Mouse (Mus musculus): Measurements from ENCODE around the gene Dnmt3a. TPM values are rescaled to one million over a fixed set of nuclear protein-coding genes. Genes with fewer than 3 reads are reported as not detected.

The Dnmt3a gene
- polyA plus RNA-seq, 1 experiment = 12.6 TPM

DNA sequence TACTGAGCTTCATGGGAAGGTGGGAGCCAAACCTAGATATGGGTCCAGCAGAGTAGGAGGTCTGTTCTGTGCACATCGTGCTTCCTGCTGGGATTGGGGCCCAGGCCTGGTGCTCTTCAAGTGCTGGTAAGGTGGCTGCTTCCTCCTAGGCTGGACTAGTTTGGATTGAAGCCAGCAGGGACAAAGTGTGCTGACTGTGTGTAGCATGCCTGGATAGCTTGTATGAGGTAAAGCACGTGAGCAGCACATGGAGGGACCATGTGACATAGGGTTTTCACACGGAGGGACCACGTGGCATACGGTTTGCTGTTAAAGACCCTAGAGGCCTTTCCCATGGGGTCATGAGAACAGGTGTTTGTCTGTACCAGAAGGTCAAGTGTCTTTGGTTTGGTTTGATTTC lies 38.5 kb downstream of the Dnmt3a start:
- H3K4me1 ChIP-seq (ENCODE audit: control insufficient read depth, insufficient read depth, insufficient read length, low read length) = peaks cover 31% of the 10 kb centered on the region
- no peak overlapping the region for H3K4me3 ChIP-seq (ENCODE audit: insufficient read depth, low read depth, low read length)
- no peak overlapping the region for H3K27ac ChIP-seq (replicated peaks; ENCODE audit: low read depth, low read length)

GRCm38 (mm10) chr12:3849481-3849880 lies 43.7 kb downstream of the Dnmt3a start:
- H3K27ac ChIP-seq (replicated peaks; ENCODE audit: low read depth, low read length) = peak overlapping the region; percentile 21
- peaks cover 17% of the 10 kb centered on the region for H3K4me1 ChIP-seq (ENCODE audit: control insufficient read depth, insufficient read depth, insufficient read length, low read length)
- no peak overlapping the region for H3K4me3 ChIP-seq (ENCODE audit: insufficient read depth, low read depth, low read length)

DNA sequence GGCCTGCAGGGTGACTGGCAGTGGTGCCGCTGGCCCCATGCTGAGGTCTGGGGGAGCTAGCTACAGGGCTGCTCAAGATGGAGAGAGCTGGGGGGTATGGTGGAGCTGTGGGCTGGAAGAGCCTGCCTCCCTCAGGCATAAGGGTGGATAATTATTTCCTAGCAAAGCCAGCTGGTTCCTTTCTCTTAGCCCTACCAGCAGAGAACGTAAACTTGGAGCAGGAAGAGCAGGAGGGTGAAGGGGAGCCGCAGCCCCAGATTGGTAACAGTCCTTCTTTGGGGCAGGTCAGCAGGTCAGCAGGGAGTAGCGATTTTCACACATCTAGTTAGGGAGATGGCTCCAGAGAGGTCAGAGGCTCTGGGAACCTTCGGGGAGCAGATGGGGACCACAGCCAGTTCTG lies 44.4 kb downstream of the Dnmt3a start:
- Histone ChIP-seq H3K4me3 (ENCODE audit: insufficient read depth, low read depth, low read length) (no peak overlapping the region), H3K4me1 (ENCODE audit: control insufficient read depth, insufficient read depth, insufficient read length, low read length) (peaks cover 19% of the 10 kb centered on the region), H3K27ac (replicated peaks; ENCODE audit: low read depth, low read length) (peak overlapping the region; percentile 32)

- Histone ChIP-seq H3K4me1 (ENCODE audit: control insufficient read depth, insufficient read depth, insufficient read length, low read length) (peaks cover 25% of the 10 kb centered on the region), H3K4me3 (ENCODE audit: insufficient read depth, low read depth, low read length) (no peak overlapping the region), H3K27ac (replicated peaks; ENCODE audit: low read depth, low read length) (no peak overlapping the region)
Observed at GRCm38 (mm10) chr12:3850731-3851130, 44.9 kb downstream of the Dnmt3a start.

DNA sequence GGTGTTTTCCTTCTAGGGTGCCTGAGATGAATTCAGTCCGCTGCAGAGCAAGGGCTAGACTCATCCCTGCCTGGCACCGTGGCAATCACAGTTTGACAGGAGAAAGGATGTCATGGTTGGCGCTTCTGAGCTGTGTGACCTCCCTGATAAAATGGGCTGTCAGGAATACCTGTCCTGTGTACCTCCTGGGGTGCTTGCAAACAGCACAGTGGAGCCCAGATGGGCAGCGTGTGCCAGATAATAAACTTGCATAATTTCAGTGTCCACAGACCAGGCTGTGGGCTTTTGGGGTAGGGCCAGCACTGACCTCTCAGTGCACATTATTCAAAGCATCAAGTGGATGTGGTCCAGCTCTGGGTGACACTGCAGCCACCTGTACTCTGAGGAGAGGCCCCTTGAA lies 45.4 kb downstream of the Dnmt3a start:
- peaks cover 28% of the 10 kb centered on the region for H3K4me1 ChIP-seq (ENCODE audit: control insufficient read depth, insufficient read depth, insufficient read length, low read length)
- no peak overlapping the region for H3K4me3 ChIP-seq (ENCODE audit: insufficient read depth, low read depth, low read length)
- no peak overlapping the region for H3K27ac ChIP-seq (replicated peaks; ENCODE audit: low read depth, low read length)

DNA sequence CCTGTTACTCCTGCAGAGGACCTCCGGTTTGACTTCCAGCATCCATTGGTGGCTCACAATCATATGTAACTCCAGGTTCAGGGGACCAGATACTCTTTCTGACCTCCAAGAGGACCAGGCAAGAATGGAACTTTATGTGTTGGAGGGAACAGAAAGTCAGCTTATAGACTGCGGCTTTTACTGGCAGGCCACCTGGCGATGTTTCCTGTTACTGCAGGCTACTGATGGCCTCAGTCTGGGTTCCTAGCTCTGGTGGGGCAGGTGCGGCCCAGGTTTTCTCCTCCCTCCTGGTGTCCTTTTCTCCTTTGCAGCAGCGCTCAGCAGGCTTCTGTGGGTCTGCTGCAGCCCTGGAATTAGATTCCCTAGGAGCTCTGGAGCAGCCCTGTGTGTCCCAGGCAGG lies 46.7 kb downstream of the Dnmt3a start:
- Histone ChIP-seq H3K4me1 (ENCODE audit: control insufficient read depth, insufficient read depth, insufficient read length, low read length) (peaks cover 34% of the 10 kb centered on the region), H3K27ac (replicated peaks; ENCODE audit: low read depth, low read length) (no peak overlapping the region), H3K4me3 (ENCODE audit: insufficient read depth, low read depth, low read length) (no peak overlapping the region)

DNA sequence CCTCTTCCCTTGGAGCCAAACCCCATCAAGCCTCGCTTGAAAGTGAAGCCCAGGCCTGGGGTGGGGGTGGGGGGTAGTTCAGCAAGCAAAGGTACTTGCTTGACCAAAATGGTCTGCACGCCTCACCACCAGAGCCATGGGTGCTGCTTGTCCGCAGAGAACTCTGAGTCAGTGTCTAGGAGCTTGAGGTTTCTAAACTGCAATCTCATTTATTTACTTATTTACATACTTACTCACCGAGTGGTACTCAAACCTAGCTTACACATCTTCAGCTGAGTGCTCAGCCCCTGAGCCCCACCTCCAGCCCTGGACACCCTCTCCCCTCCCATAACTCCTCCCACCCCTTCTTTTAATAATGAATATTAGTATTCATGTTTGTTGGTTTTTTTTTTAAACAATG lies 48.6 kb downstream of the Dnmt3a start:
- Histone ChIP-seq H3K4me1 (ENCODE audit: control insufficient read depth, insufficient read depth, insufficient read length, low read length) (peaks cover 41% of the 10 kb centered on the region), H3K4me3 (ENCODE audit: insufficient read depth, low read depth, low read length) (no peak overlapping the region), H3K27ac (replicated peaks; ENCODE audit: low read depth, low read length) (peak overlapping the region; percentile 26)

- H3K4me3 ChIP-seq (ENCODE audit: insufficient read depth, low read depth, low read length) = no peak overlapping the region
- H3K27ac ChIP-seq (replicated peaks; ENCODE audit: low read depth, low read length) = peak overlapping the region; percentile 80
- peaks cover 38% of the 10 kb centered on the region for H3K4me1 ChIP-seq (ENCODE audit: control insufficient read depth, insufficient read depth, insufficient read length, low read length)
Observed at GRCm38 (mm10) chr12:3855762-3856501, 50.1 kb downstream of the Dnmt3a start.

GRCm38 (mm10) chr12:3856748-3857147 lies 50.9 kb downstream of the Dnmt3a start:
- peaks cover 38% of the 10 kb centered on the region for H3K4me1 ChIP-seq (ENCODE audit: control insufficient read depth, insufficient read depth, insufficient read length, low read length)
- no peak overlapping the region for H3K4me3 ChIP-seq (ENCODE audit: insufficient read depth, low read depth, low read length)
- H3K27ac ChIP-seq (replicated peaks; ENCODE audit: low read depth, low read length) = peak overlapping the region; percentile 74; the same call in 1 of the 2 replicates

GRCm38 (mm10) chr12:3857231-3857630 lies 51.4 kb downstream of the Dnmt3a start:
- 0 out of 2 replicates have a peak overlapping the region, but pooled peaks have one; percentile 6 for H3K27ac ChIP-seq (replicated peaks; ENCODE audit: low read depth, low read length)
- H3K4me1 ChIP-seq (ENCODE audit: control insufficient read depth, insufficient read depth, insufficient read length, low read length) = peaks cover 38% of the 10 kb centered on the region

DNA sequence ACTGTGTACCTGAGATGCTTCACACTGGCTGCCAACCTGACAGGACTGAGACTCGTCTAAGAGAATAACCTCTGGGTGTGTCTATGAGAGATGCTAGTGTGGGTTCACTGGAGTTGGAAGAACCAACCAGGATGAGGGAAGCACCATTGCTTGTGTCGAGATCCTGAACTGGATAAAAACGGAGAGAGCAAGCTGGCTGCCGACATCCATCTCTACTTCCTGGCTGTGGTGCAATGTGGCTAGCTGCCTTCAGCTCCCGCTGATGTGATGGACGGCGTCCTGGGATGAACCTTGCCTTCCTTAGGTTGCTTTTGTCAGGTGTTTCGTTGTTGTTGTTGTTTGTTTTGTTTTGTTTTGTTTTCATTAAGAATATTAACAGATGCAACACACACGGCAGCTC lies 52.0 kb downstream of the Dnmt3a start:
- no peak overlapping the region for H3K27ac ChIP-seq (replicated peaks; ENCODE audit: low read depth, low read length)
- H3K4me3 ChIP-seq (ENCODE audit: insufficient read depth, low read depth, low read length) = no peak overlapping the region
- peaks cover 38% of the 10 kb centered on the region for H3K4me1 ChIP-seq (ENCODE audit: control insufficient read depth, insufficient read depth, insufficient read length, low read length)

More at GRCm38 (mm10) chr12:3857231-3857630, 51.4 kb downstream of the Dnmt3a start:
- no peak overlapping the region for H3K4me3 ChIP-seq (ENCODE audit: insufficient read depth, low read depth, low read length)

GRCm38 (mm10) chr12:3858754-3859153 lies 52.9 kb downstream of the Dnmt3a start:
- no peak overlapping the region for H3K27ac ChIP-seq (replicated peaks; ENCODE audit: low read depth, low read length)
- H3K4me1 ChIP-seq (ENCODE audit: control insufficient read depth, insufficient read depth, insufficient read length, low read length) = peaks cover 33% of the 10 kb centered on the region

DNA sequence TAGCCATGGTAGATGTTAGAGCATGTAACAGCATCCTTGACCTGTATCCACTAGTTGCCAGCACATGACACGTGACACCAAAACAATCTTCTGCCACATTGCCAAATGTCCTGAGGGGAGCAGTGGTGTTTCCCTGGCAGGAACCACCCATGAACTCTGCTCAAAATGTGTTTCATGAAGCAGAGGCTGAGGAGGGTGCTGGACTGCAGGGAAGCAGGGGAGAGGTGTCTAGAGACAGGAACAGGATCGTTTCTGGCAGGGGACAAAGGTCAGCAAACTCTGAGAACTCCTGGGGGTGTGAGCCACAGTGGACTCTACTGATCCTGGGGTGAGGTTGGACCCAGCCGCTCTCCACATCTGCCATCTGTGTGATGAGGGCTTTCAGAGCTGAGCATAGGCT lies 53.7 kb downstream of the Dnmt3a start:
- no peak overlapping the region for H3K4me3 ChIP-seq (ENCODE audit: insufficient read depth, low read depth, low read length)
- no peak overlapping the region for H3K27ac ChIP-seq (replicated peaks; ENCODE audit: low read depth, low read length)
- H3K4me1 ChIP-seq (ENCODE audit: control insufficient read depth, insufficient read depth, insufficient read length, low read length) = peaks cover 33% of the 10 kb centered on the region

More at GRCm38 (mm10) chr12:3858754-3859153, 52.9 kb downstream of the Dnmt3a start:
- no peak overlapping the region for H3K4me3 ChIP-seq (ENCODE audit: insufficient read depth, low read depth, low read length)

- peaks cover 33% of the 10 kb centered on the region for H3K4me1 ChIP-seq (ENCODE audit: control insufficient read depth, insufficient read depth, insufficient read length, low read length)
- H3K4me3 ChIP-seq (ENCODE audit: insufficient read depth, low read depth, low read length) = no peak overlapping the region
- no peak overlapping the region for H3K27ac ChIP-seq (replicated peaks; ENCODE audit: low read depth, low read length)
Observed at GRCm38 (mm10) chr12:3860005-3860404, 54.2 kb downstream of the Dnmt3a start.

DNA sequence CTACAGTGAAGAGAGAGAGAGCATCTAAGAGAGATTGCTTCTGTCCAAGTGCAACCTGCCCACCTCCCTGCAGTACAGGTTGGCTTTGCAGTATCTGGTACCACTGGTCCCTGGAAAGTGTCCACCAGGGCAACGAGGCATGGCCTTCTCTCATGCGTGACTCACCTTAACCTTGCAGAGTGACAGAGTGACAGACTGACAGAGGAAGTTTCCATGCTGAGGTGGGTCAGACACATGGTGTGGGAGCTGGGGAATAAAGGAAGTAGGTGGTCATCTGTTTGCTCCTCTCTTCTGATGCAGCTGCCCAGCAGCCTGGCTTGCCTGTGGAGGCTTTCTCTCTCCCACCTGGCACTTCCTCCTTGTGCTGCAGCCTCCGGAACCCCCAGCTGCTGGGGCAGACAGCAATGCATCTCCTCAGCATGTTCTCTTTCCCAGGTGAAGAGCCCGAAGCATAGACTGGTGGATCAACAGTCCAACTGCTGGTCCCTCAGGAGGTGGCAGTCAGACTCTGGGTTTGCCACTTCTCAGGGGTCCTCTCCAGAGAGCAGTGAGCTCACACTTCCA lies 55.9 kb downstream of the Dnmt3a start:
- H3K4me1 ChIP-seq (ENCODE audit: control insufficient read depth, insufficient read depth, insufficient read length, low read length) = peaks cover 19% of the 10 kb centered on the region
- no peak overlapping the region; the same call in 1 of the 2 replicates for H3K27ac ChIP-seq (replicated peaks; ENCODE audit: low read depth, low read length)
- no peak overlapping the region for H3K4me3 ChIP-seq (ENCODE audit: insufficient read depth, low read depth, low read length)

GRCm38 (mm10) chr12:3862253-3862652 lies 56.4 kb downstream of the Dnmt3a start:
- no peak overlapping the region for H3K4me3 ChIP-seq (ENCODE audit: insufficient read depth, low read depth, low read length)
- peaks cover 19% of the 10 kb centered on the region for H3K4me1 ChIP-seq (ENCODE audit: control insufficient read depth, insufficient read depth, insufficient read length, low read length)
- H3K27ac ChIP-seq (replicated peaks; ENCODE audit: low read depth, low read length) = no peak overlapping the region

Data from brown adipose tissue, adult 24 weeks (tissue).